Mouse (Mus musculus): ENCODE measurements around the gene Atp2b1.

Gene Atp2b1

GRCm38 (mm10) chr10:99033830-99034828 lies 119.9 kb downstream of the Atp2b1 start:
- no peak for DNase-seq (ENCODE audit: low spot score in 2 of 2)

GRCm38 (mm10) chr10:99037185-99038065 lies 123.2 kb downstream of the Atp2b1 start:
- no peak for DNase-seq (ENCODE audit: low spot score in 2 of 2)

GRCm38 (mm10) chr10:99038866-99039265 lies 124.7 kb downstream of the Atp2b1 start:
- DNase-seq (ENCODE audit: low spot score in 2 of 2): no peak

- no peak for DNase-seq (ENCODE audit: low spot score in 2 of 2)
These were observed 126.0 kb downstream of the Atp2b1 start for GRCm38 (mm10) chr10:99040171-99040570.

- no peak for DNase-seq (ENCODE audit: low spot score in 2 of 2)
These were observed 132.7 kb downstream of the Atp2b1 start for GRCm38 (mm10) chr10:99046756-99047550.

GRCm38 (mm10) chr10:99047551-99047940 lies 133.3 kb downstream of the Atp2b1 start:
- DNase-seq (ENCODE audit: low spot score in 2 of 2): no peak

GRCm38 (mm10) chr10:99050093-99050492 lies 135.9 kb downstream of the Atp2b1 start:
- DNase-seq (ENCODE audit: low spot score in 2 of 2): no peak

- no peak for DNase-seq (ENCODE audit: low spot score in 2 of 2)
These were observed 138.9 kb downstream of the Atp2b1 start for GRCm38 (mm10) chr10:99053111-99053510.

GRCm38 (mm10) chr10:99060588-99060987 lies 146.4 kb downstream of the Atp2b1 start:
- DNase-seq (ENCODE audit: low spot score in 2 of 2): no peak

- DNase-seq (ENCODE audit: low spot score in 2 of 2): no peak
These were observed 147.2 kb downstream of the Atp2b1 start for GRCm38 (mm10) chr10:99061418-99061817.

- DNase-seq (ENCODE audit: low spot score in 2 of 2): no peak
These were observed 148.3 kb downstream of the Atp2b1 start for GRCm38 (mm10) chr10:99062546-99062945.
